Mouse (Mus musculus): ENCODE results near the gene Oas1h.
"Not testable (repeated sequence)": the region's sequence is repeated elsewhere in the genome, so short reads cannot be mapped to it uniquely, and the experiment has no call there.

Oas1h gene

GRCm38 (mm10) chr5:120861121-120861520 is at the start of gene Oas1h:
Gene Oas1h, plus strand, starts transcription at chr5:120861421.
- DNase-seq, result no peak

GRCm38 (mm10) chr5:120811951-120812819 is 49.0 kb upstream of the Oas1h start, which contains the start of gene Oas1c:
Gene Oas1c, minus strand, starts transcription at chr5:120812514.
- peak; percentile 76 to 87 for DNase-seq

- no peak for DNase-seq
Measured at GRCm38 (mm10) chr5:120813023-120813422, 48.2 kb upstream of the Oas1h start.

GRCm38 (mm10) chr5:120815949-120816348 is 45.3 kb upstream of the Oas1h start:
- peak; percentile 22 to 43 for DNase-seq

- DNase-seq, result no peak
Measured at GRCm38 (mm10) chr5:120818999-120819398, 42.2 kb upstream of the Oas1h start.

GRCm38 (mm10) chr5:120831031-120831430 is 30.2 kb upstream of the Oas1h start:
- no peak for DNase-seq

GRCm38 (mm10) chr5:120833335-120834280 is 27.6 kb upstream of the Oas1h start:
- DNase-seq, result no peak

- peak; percentile 57 to 67 for DNase-seq
Measured at GRCm38 (mm10) chr5:120836731-120837585, 24.3 kb upstream of the Oas1h start.

- peak in 1 of 2 experiments; percentile 10 for DNase-seq
Measured at GRCm38 (mm10) chr5:120844713-120845112, 16.5 kb upstream of the Oas1h start.

- no peak for DNase-seq
Measured at GRCm38 (mm10) chr5:120847067-120847466, 14.2 kb upstream of the Oas1h start, which contains the start of gene Oas1f. Gene Oas1f, plus strand, starts transcription at chr5:120847367.

- peak; percentile 14 to 33 for DNase-seq
Measured at GRCm38 (mm10) chr5:120849601-120850136, 11.6 kb upstream of the Oas1h start.

GRCm38 (mm10) chr5:120859241-120859640 is 2.0 kb upstream of the Oas1h start:
- no peak for DNase-seq

- DNase-seq, result no peak
Measured at GRCm38 (mm10) chr5:120865336-120865860, 4.2 kb downstream of the Oas1h start.

GRCm38 (mm10) chr5:120869436-120870015 is 8.3 kb downstream of the Oas1h start:
- DNase-seq, result no peak

GRCm38 (mm10) chr5:120870081-120870480 is 8.9 kb downstream of the Oas1h start:
- no peak for DNase-seq

GRCm38 (mm10) chr5:120870782-120871181 is 9.6 kb downstream of the Oas1h start:
- DNase-seq, result no peak

- DNase-seq, result no peak
Measured at GRCm38 (mm10) chr5:120871469-120871868, 10.2 kb downstream of the Oas1h start.

GRCm38 (mm10) chr5:120876839-120877238 is 15.6 kb downstream of the Oas1h start:
- DNase-seq, result peak in 1 of 2 experiments; percentile 15

- DNase-seq, result not testable (repeated sequence)
Measured at GRCm38 (mm10) chr5:120877407-120877806, 16.2 kb downstream of the Oas1h start.

GRCm38 (mm10) chr5:120878803-120879202 is 17.6 kb downstream of the Oas1h start:
- DNase-seq, result not testable (repeated sequence)

- DNase-seq, result not testable (repeated sequence)
Measured at GRCm38 (mm10) chr5:120881681-120882080, 20.5 kb downstream of the Oas1h start.
